Mouse (Mus musculus) limb, embryonic 11.5 days (tissue): ENCODE measurements around the gene Pgghg. TPM values are rescaled to one million over a fixed set of nuclear protein-coding genes. Genes with fewer than 3 reads are reported as not detected.

ENCODE experiments used
- ATAC-seq: fragments of 200-750 bp; cut with Nextera tagmentation; 2 replicates; pipeline ENCODE4 v1.8.0; 2017; ENCODE audit warnings: low read depth; ENCODE audit not compliant: insufficient number of reproducible peaks, low FRiP score, low TSS enrichment
- DNase-seq: peaks from one replicate; pipeline ENCODE4 v3.0.0-alpha.2; 2015; ENCODE audit warnings: low spot score
- H3K27ac ChIP-seq: fragments of 300-500 bp; sonication (generic); replicated peaks from 2 replicates; pipeline ENCODE4 v1.5.1; 2014; ENCODE audit warnings: low read depth, mild to moderate bottlenecking, low read length
- H3K27me3 ChIP-seq: fragments of 300-500 bp; sonication (generic); 2 replicates; pipeline ENCODE4 v1.6.1; 2014; ENCODE audit warnings: mild to moderate bottlenecking, low read length, mixed read lengths; ENCODE audit not compliant: control insufficient read depth, insufficient read depth
- H3K36me3 ChIP-seq: fragments of 300-500 bp; sonication (generic); 2 replicates; pipeline ENCODE4 v1.6.1; 2014; ENCODE audit warnings: mild to moderate bottlenecking, low read length, moderate library complexity, mixed read lengths; ENCODE audit not compliant: control insufficient read depth, insufficient read depth
- H3K4me1 ChIP-seq: fragments of 300-500 bp; sonication (generic); 2 replicates; pipeline ENCODE4 v1.6.1; 2014; ENCODE audit warnings: low read length, mixed read lengths; ENCODE audit not compliant: control insufficient read depth, insufficient read depth
- H3K4me2 ChIP-seq: fragments of 300-500 bp; sonication (generic); 2 replicates; pipeline ENCODE4 v1.6.1; 2014; ENCODE audit warnings: low read depth, mild to moderate bottlenecking, moderate library complexity; ENCODE audit not compliant: severe bottlenecking
- H3K4me3 ChIP-seq: fragments of 300-500 bp; sonication (generic); 2 replicates; pipeline ENCODE4 v1.5.1; 2014; ENCODE audit warnings: low read depth, low read length
- H3K9ac ChIP-seq: fragments of 300-500 bp; sonication (generic); 2 replicates; pipeline ENCODE4 v1.6.1; 2014; ENCODE audit warnings: mild to moderate bottlenecking, low read length
- H3K9me3 ChIP-seq: fragments of 300-500 bp; sonication (generic); 2 replicates; pipeline ENCODE4 v1.6.1; 2016; ENCODE audit warnings: low read length; ENCODE audit not compliant: control insufficient read depth
- WGBS: fragments of 180-500 bp; shearing (Covaris S2); extraction: QIAGEN DNeasy Blood & Tissue Kit; methylation state at CpG from one replicate; pipeline ENCODE4 v1.1.7; 2014; 5-methylcytosine and 5-hydroxymethylcytosine counted together
- polyA plus RNA-seq: library from polyadenylated mRNA; unstranded; fragments of >200 nt; fragmentation: Nextera tagmentation; extraction: Ambion mirVana; gene quantifications from 2 replicates; pipeline ENCODE4 v1.2.1, GENCODE M21; 2014

The Pgghg gene
- polyA plus RNA-seq = 13.6 and 16.1 TPM in 2 replicates

DNA sequence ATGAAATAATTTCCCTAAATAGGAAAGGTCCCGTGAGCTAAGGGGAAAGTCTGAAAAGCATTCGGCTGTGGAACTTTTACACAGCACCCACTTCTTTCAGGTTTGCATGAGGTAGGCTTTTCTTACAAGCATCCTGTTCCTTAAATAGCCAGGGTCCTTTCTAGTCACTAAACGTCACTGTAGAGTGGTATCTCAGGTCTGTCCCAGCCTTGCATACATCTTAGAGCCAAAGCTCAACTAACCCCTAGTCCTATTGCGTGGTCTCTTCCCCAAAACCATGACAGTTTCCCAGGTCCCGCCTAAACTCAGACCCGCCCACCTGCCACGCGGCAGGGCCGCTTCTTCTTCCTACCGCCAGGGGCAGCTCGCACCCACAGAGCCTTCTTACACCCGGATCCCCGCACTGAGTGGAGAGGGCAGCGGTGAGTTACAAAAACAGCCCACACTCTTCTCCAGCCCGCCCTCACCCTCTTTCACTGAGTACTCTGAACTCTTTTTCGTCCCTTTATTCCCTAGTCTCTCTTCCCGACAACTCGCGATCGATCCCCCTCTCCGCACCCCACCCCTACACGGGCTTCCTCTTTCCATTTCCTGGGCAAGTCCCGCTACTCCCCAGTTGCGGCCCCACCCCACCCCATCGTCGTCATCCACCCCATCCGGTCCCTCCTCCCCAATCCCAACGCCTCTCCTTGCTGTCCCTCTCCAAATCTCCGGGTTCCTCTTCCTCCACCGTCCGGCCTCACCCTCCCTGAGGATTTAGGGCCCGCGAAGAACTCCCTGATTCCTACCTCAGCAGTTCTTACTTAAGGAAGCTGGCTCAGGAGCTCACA, at the start of gene Pgghg:
Pgghg (plus strand) TSS at position 170 of the 830 bp plus-strand sequence.
- peaks cover 5% of the 10 kb centered on the region; the same call in 1 of the 2 replicates for H3K36me3 ChIP-seq
- H3K4me1 ChIP-seq = peaks cover 19% of the 10 kb centered on the region
- H3K4me2 ChIP-seq = peak within 1 kb of the TSS; percentile 49
- no peaks in the 10 kb centered on the region for H3K9me3 ChIP-seq
- DNase-seq (peak; percentile 92), ATAC-seq (peak; percentile 84)
- 3% methylated on average over 33 of the region's 33 CpGs for WGBS
- H3K27me3 ChIP-seq = no peaks in the 10 kb centered on the region
- peak within 1 kb of the TSS; percentile 41 for H3K4me3 ChIP-seq
- 0 out of 2 replicates have a peak within 1 kb of the TSS, but pooled peaks have one; percentile 21 for H3K27ac ChIP-seq
- peak within 1 kb of the TSS; percentile 58 for H3K9ac ChIP-seq

GRCm38 (mm10) chr7:140894031-140894430, 47.2 kb upstream of the Pgghg start:
- 90% methylated on average over 7 of the region's 7 CpGs for WGBS
- H3K4me1 ChIP-seq = no peaks in the 10 kb centered on the region
- H3K4me3 ChIP-seq = no peak overlapping the region
- DNase-seq = no peak
- no peak for ATAC-seq
- no peak overlapping the region for H3K27ac ChIP-seq
- no peaks in the 10 kb centered on the region for H3K27me3 ChIP-seq
- H3K4me2 ChIP-seq = no peak overlapping the region
- no peaks in the 10 kb centered on the region for H3K9me3 ChIP-seq
- peaks cover 21% of the 10 kb centered on the region; the same call in 1 of the 2 replicates for H3K36me3 ChIP-seq
- H3K9ac ChIP-seq = no peak overlapping the region

GRCm38 (mm10) chr7:140894611-140895010, 46.6 kb upstream of the Pgghg start:
- no peak for DNase-seq
- Histone ChIP-seq H3K27me3 (no peaks in the 10 kb centered on the region), H3K9ac (no peak overlapping the region), H3K27ac (no peak overlapping the region), H3K4me2 (no peak overlapping the region), H3K4me1 (no peaks in the 10 kb centered on the region), H3K9me3 (no peaks in the 10 kb centered on the region), H3K36me3 (peaks cover 19% of the 10 kb centered on the region; the same call in 1 of the 2 replicates), H3K4me3 (no peak overlapping the region)
- ATAC-seq = no peak
- 92% methylated on average over 3 of the region's 3 CpGs for WGBS

DNA sequence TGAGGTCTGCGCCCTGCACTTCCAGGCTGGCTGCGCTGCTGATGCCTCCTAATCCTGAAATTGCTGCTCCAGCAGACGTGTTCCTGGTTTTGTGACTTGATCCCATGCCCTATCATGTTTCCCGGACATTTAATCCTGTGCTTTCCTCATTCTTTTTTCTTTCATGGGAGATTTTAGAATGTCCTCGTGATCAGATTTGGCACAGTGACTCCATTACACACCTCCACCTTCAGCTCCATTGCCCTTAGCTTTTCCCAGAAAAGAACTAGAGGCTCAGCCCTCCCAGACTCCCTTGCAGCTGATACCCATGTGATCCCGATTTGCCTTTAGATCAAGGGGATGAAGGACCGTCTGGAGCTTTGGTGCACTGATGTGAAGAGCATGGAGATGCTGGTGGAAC, 43.3 kb upstream of the Pgghg start:
- ATAC-seq = no peak
- Histone ChIP-seq H3K36me3 (peaks cover 15% of the 10 kb centered on the region; the same call in 1 of the 2 replicates), H3K4me1 (peaks cover 3% of the 10 kb centered on the region; the same call in 1 of the 2 replicates), H3K27me3 (no peaks in the 10 kb centered on the region), H3K9ac (no peak overlapping the region), H3K4me3 (no peak overlapping the region), H3K4me2 (no peak overlapping the region), H3K27ac (no peak overlapping the region), H3K9me3 (no peaks in the 10 kb centered on the region)
- WGBS = 91% methylated on average over 7 of the region's 7 CpGs
- DNase-seq = no peak

DNA sequence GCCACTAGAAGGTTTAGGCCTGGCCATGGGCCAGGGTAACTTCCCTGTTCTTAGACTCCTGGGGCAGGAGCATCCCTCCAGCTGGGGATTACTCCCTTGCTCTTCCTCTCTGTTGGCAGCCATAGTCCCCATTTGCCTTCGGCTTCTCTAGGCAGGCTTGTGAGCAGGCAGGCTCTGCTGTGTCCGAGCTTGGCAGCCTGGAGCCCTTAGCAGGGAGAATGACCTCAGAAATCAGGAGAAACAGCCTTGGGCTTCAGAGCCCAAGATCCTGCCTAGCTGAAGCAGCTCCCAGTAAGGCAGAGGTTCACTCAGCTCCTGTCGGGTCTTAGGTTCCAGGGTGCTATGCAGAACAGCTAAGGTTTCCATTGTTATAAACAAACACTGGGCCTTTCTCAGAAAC, 42.1 kb upstream of the Pgghg start:
- H3K27ac ChIP-seq = no peak overlapping the region
- H3K9ac ChIP-seq = no peak overlapping the region
- 87% methylated on average over 3 of the region's 3 CpGs for WGBS
- H3K4me2 ChIP-seq = no peak overlapping the region
- no peaks in the 10 kb centered on the region for H3K9me3 ChIP-seq
- H3K36me3 ChIP-seq = peaks cover 14% of the 10 kb centered on the region; the same call in 1 of the 2 replicates
- peaks cover 9% of the 10 kb centered on the region; the same call in 1 of the 2 replicates for H3K4me1 ChIP-seq
- no peak for DNase-seq
- H3K4me3 ChIP-seq = no peak overlapping the region
- H3K27me3 ChIP-seq = no peaks in the 10 kb centered on the region
- ATAC-seq = no peak

- Histone ChIP-seq H3K4me1 (peaks cover 9% of the 10 kb centered on the region; the same call in 1 of the 2 replicates), H3K4me3 (no peak within 1 kb of the TSS), H3K27ac (no peak within 1 kb of the TSS), H3K4me2 (no peak within 1 kb of the TSS), H3K27me3 (no peaks in the 10 kb centered on the region), H3K9me3 (no peaks in the 10 kb centered on the region), H3K9ac (no peak within 1 kb of the TSS), H3K36me3 (peaks cover 8% of the 10 kb centered on the region; the same call in 1 of the 2 replicates)
- DNase-seq (no peak), ATAC-seq (no peak)
- 84% methylated on average over 10 of the region's 10 CpGs for WGBS
Measured at GRCm38 (mm10) chr7:140900220-140900619, 41.0 kb upstream of the Pgghg start, which contains the start of gene Cox8b. Gene Cox8b (minus strand): TSS chr7:140900446.

DNA sequence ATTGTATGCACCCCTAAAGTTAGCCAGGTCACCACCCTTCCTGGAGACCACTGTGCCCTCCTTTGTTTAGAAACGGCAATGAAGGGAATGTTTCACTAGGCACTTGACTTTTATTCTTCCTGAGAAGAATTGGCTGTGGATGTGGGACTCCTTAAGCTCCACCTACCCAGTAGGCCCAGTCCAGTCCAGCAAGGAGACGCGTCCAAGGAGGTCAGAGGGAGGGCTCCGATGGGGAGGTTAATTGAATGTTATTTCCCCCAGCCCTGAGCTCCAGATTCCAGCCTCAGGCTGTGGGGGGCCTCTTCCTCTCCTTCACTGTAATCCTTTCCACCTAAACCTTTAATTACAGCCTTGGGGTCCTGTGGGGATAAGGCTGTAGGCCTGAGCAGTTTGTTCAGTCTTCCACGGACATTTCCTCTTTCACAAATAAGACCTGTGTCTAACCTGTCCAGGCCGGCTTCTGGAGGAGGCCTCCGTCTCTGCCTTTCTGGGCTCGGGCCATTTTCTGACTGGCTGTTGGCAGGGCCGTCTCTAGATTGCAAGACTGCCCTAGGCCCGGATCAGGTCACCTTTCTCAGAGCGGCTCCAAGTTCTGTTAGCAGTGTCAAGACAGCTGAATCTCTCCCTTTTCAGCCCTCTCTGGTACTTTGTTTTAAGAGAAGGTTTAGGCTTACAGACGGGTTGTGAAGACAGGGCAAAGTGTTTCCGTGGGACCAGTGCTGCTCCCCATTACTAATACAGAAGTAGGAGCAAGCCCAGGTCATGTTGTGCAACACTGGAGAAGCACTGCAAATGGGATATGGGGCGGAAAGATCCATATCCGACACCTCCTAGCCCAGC, 38.9 kb upstream of the Pgghg start:
- 73% methylated on average over 15 of the region's 15 CpGs for WGBS
- Histone ChIP-seq H3K9ac (peak overlapping the region; percentile 17; the same call in 1 of the 2 replicates), H3K4me3 (no peak overlapping the region), H3K36me3 (peaks cover 4% of the 10 kb centered on the region; the same call in 1 of the 2 replicates), H3K4me2 (no peak overlapping the region), H3K4me1 (peaks cover 9% of the 10 kb centered on the region; the same call in 1 of the 2 replicates), H3K27ac (no peak overlapping the region), H3K9me3 (no peaks in the 10 kb centered on the region), H3K27me3 (no peaks in the 10 kb centered on the region)
- no peak for ATAC-seq
- no peak for DNase-seq

- WGBS = 26% methylated on average over 13 of the region's 13 CpGs
- H3K4me1 ChIP-seq = peaks cover 9% of the 10 kb centered on the region; the same call in 1 of the 2 replicates
- peak; percentile 28; the same call in 1 of the 2 replicates for ATAC-seq
- no peak overlapping the region; the same call in 1 of the 2 replicates for H3K9ac ChIP-seq
- DNase-seq = peak; percentile 89
- no peak overlapping the region for H3K4me3 ChIP-seq
- no peaks in the 10 kb centered on the region for H3K27me3 ChIP-seq
- H3K36me3 ChIP-seq = peaks cover under 1% of the 10 kb centered on the region; the same call in 1 of the 2 replicates
- no peak overlapping the region for H3K27ac ChIP-seq
- no peaks in the 10 kb centered on the region for H3K9me3 ChIP-seq
- no peak overlapping the region for H3K4me2 ChIP-seq
Measured at GRCm38 (mm10) chr7:140903212-140903611, 38.0 kb upstream of the Pgghg start.
